Mouse (Mus musculus) hindbrain, postnatal 0 days (tissue): ENCODE measurements around the gene Nppb. TPM values are rescaled to one million over a fixed set of nuclear protein-coding genes. Genes with fewer than 3 reads are reported as not detected.

Experiments used
- ATAC-seq: fragments of 200-750 bp; cut with Nextera tagmentation; 2 replicates; pipeline ENCODE4 v1.8.0; 2017; ENCODE audit warnings: mild to moderate bottlenecking, moderate TSS enrichment, moderate library complexity
- DNase-seq: peaks from one replicate; pipeline ENCODE4 v3.0.0-alpha.2; 2015; ENCODE audit warnings: low spot score
- H3K27ac ChIP-seq: fragments of 300-500 bp; sonication (generic); 2 replicates; pipeline ENCODE4 v1.5.1; 2014; ENCODE audit warnings: mild to moderate bottlenecking
- H3K27me3 ChIP-seq: fragments of 300-500 bp; sonication (generic); 2 replicates; pipeline ENCODE4 v1.6.1; 2014; ENCODE audit warnings: low read length, mixed read lengths; ENCODE audit not compliant: insufficient read depth
- H3K36me3 ChIP-seq: fragments of 300-500 bp; sonication (generic); 2 replicates; pipeline ENCODE4 v1.6.1; 2014; ENCODE audit warnings: low read length, mixed read lengths; ENCODE audit not compliant: insufficient read depth
- H3K4me1 ChIP-seq: fragments of 300-500 bp; sonication (generic); 2 replicates; pipeline ENCODE4 v1.6.1; 2014; ENCODE audit warnings: antibody characterized with exemption, low read length, mixed read lengths; ENCODE audit not compliant: insufficient read depth
- H3K4me2 ChIP-seq: fragments of 300-500 bp; sonication (generic); 2 replicates; pipeline ENCODE4 v1.6.1; 2014; ENCODE audit warnings: low read depth, mild to moderate bottlenecking, low read length, moderate library complexity, mixed read lengths
- H3K4me3 ChIP-seq: fragments of 300-500 bp; sonication (generic); 2 replicates; pipeline ENCODE4 v1.5.1; 2014; ENCODE audit warnings: low read length
- H3K9ac ChIP-seq: fragments of 300-500 bp; sonication (generic); replicated peaks from 2 replicates; pipeline ENCODE4 v1.6.1; 2014; ENCODE audit warnings: mild to moderate bottlenecking, low read length, moderate library complexity, mixed read lengths
- H3K9me3 ChIP-seq: fragments of 300-500 bp; sonication (generic); 2 replicates; pipeline ENCODE4 v1.6.1; 2016; ENCODE audit warnings: low read length, mixed read lengths
- CTCF ChIP-seq: IDR thresholded peaks from 2 replicates; pipeline ENCODE4 v1.5.1; 2016; ENCODE audit warnings: antibody characterized with exemption, control low read depth, low read depth
- WGBS: fragments of 180-500 bp; shearing (Covaris S2); extraction: QIAGEN DNeasy Blood & Tissue Kit; methylation state at CpG from one replicate; pipeline ENCODE4 v1.1.7; 2014; 5-methylcytosine and 5-hydroxymethylcytosine counted together
- polyA plus RNA-seq: library from polyadenylated mRNA; unstranded; fragments of >200 nt; fragmentation: Nextera tagmentation; extraction: Ambion mirVana; gene quantifications from 2 replicates; pipeline ENCODE4 v1.2.1, GENCODE M21; 2015
- total RNA-seq: library from RNA; depleted of rRNA; stranded (reverse); fragments of >200 nt; gene quantifications from 2 replicates; pipeline ENCODE4 v1.2.3, GENCODE M21; 2014

Nppb gene
- total and polyA plus RNA-seq, 2 experiments from 2014 or later: 0.19 TPM; not detected in 1

DNA sequence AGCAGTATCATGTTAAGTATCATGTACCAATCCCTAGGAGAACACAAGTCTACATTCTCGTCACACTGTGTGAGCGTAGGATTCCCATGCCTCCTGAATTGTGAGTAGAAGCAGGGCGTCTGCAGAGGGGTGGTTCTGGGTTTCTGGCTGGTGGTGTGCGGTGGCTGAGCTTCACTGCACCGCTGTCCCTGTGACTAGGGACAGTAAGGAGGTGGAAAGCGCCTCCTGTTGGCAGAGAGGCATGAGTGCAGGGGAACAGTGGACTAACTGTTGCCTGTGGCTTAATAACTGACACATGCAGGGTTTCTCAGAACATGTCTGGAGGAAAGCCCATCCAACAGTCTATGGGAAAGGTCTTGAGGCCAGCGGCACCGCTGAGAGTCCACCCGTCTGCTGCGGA, 29.8 kb downstream of the Nppb start:
- H3K4me1 ChIP-seq: peaks cover 5% of the 10 kb centered on the region
- H3K4me2 ChIP-seq: no peak overlapping the region
- H3K4me3 ChIP-seq: no peak overlapping the region
- H3K9ac ChIP-seq: no peak overlapping the region
- DNase-seq (no peak), ATAC-seq (no peak; the same call in 1 of the 2 replicates)
- 76% methylated on average over 10 of the region's 10 CpGs for WGBS
- H3K27ac ChIP-seq: no peak overlapping the region
- TF ChIP-seq CTCF: peak; percentile 61
- H3K36me3 ChIP-seq: peaks cover 84% of the 10 kb centered on the region
- no peaks in the 10 kb centered on the region for H3K27me3 ChIP-seq
- H3K9me3 ChIP-seq: no peaks in the 10 kb centered on the region

DNA sequence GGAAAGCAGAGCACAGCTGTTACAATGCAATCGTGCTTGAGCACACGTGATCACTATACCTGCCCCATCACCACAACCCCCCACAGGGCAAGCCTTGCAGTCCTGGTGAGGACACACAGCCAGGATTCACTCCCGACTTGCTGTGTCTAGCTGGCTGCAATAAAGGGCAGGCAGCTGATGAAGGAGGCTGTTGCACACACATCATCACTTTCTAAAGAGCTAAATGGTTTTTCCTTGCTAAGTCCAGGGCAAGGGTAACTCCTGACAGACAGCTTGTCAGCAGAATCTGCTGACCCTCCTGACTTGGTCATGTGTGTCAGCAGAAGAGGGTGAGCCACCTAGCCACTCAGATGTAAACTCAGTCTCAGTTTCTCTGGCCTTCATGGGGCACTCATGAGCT, 31.4 kb downstream of the Nppb start:
- Histone ChIP-seq H3K4me1 (peaks cover 5% of the 10 kb centered on the region), H3K4me2 (no peak overlapping the region), H3K36me3 (peaks cover 83% of the 10 kb centered on the region), H3K27ac (no peak overlapping the region), H3K9ac (no peak overlapping the region), H3K27me3 (no peaks in the 10 kb centered on the region), H3K9me3 (no peaks in the 10 kb centered on the region), H3K4me3 (no peak overlapping the region)
- DNase-seq (no peak), ATAC-seq (no peak)
- WGBS: 71% methylated on average over 3 of the region's 3 CpGs
- no peak for TF ChIP-seq CTCF

DNA sequence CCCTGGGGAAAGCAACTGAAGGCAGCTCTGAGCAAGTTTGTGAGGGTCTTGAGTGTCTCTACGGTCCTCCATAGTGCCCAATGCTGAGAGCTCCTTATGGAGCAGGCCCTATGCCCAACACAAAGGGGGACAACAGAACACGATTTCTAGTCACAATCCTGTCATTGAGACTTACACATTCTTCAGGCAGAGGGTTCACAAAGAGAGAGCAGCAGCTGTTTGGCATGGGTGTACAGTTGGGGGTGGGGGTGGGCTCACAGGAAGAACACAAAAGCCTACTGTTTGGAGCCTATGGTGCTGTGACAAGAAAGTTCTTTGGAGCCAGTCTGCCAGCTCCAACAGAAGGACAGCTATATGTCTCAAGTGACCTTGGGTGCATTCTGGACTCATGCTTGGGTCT, 32.8 kb downstream of the Nppb start:
- H3K36me3 ChIP-seq: peaks cover 84% of the 10 kb centered on the region
- H3K4me3 ChIP-seq: no peak overlapping the region
- peak overlapping the region; percentile 69 for H3K27ac ChIP-seq
- DNase-seq (peak; percentile 36), ATAC-seq (peak; percentile 75)
- no peaks in the 10 kb centered on the region for H3K9me3 ChIP-seq
- no peaks in the 10 kb centered on the region for H3K27me3 ChIP-seq
- H3K9ac ChIP-seq: no peak overlapping the region
- 28% methylated on average over 2 of the region's 2 CpGs for WGBS
- no peak overlapping the region for H3K4me2 ChIP-seq
- peaks cover 5% of the 10 kb centered on the region for H3K4me1 ChIP-seq
- TF ChIP-seq CTCF: no peak

DNA sequence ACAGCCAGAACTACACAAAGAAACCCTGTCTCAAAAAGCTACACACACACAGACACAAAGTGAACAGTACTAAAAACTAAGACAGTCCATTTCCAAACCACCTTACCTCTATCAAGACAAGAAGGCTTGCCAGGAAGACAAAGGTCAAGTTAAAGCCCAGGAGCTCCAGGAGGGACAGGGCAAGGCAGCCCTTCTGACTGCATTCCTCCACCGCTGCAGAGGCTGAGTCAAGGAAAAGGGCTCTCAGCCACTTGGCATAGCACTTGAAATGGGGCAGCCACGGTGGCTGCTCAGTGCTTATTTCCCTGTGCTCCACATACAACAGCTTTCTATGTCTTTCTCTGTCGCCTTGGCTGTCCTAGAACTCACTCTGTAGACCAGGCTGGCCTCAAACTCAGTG, 38.4 kb downstream of the Nppb start:
- Histone ChIP-seq H3K4me2 (no peak overlapping the region), H3K9me3 (no peaks in the 10 kb centered on the region), H3K27ac (no peak overlapping the region), H3K36me3 (peaks cover 76% of the 10 kb centered on the region), H3K4me1 (no peaks in the 10 kb centered on the region), H3K4me3 (no peak overlapping the region), H3K27me3 (no peaks in the 10 kb centered on the region), H3K9ac (no peak overlapping the region)
- WGBS: 90% methylated on average over 3 of the region's 3 CpGs
- ATAC-seq (no peak), DNase-seq (no peak)
- TF ChIP-seq CTCF: no peak

DNA sequence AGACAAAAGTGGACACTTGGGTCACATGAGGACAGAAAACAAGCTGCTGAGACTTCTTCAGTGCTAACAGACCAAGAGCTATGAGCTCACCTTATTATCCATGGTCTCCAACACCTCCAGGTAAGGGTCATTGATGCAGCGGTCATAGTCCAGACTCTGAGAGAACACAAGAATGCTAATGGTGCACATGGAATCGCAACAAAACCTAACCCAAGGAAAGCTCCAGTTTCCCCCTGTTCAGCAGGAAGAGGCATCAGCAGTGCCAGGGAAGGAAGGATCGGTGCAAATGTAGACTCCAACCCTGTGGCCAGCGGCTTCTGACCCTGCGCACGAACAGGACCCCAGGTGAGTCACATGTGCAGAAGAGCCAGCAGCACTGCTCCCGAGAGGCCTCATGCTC, 43.7 kb downstream of the Nppb start:
- Histone ChIP-seq H3K4me1 (no peaks in the 10 kb centered on the region), H3K4me3 (no peak overlapping the region), H3K9ac (no peak overlapping the region), H3K27me3 (no peaks in the 10 kb centered on the region), H3K4me2 (no peak overlapping the region), H3K36me3 (peaks cover 47% of the 10 kb centered on the region), H3K9me3 (no peaks in the 10 kb centered on the region), H3K27ac (no peak overlapping the region)
- ATAC-seq (no peak), DNase-seq (no peak)
- no peak for TF ChIP-seq CTCF
- WGBS: 94% methylated on average over 7 of the region's 7 CpGs

DNA sequence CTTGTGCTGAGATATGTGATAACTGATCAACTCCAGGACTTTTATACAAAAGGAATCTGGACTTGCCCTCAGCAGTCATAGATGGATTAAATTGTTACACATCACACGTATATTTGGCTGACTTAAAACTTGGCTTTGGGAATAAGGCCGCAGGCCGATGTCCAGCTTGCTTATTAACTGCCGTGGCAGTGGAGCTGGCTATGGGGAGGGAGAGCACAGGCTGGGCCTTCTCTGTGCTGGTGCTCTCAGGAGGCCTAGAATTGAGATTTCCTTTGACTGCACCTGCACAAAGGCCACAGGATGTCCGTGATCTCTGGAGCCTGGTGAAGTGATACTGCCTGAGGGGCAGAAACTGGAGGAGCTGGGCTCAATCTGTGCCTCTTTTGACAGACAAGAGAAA, 44.9 kb downstream of the Nppb start:
- H3K36me3 ChIP-seq: peaks cover 44% of the 10 kb centered on the region

DNA sequence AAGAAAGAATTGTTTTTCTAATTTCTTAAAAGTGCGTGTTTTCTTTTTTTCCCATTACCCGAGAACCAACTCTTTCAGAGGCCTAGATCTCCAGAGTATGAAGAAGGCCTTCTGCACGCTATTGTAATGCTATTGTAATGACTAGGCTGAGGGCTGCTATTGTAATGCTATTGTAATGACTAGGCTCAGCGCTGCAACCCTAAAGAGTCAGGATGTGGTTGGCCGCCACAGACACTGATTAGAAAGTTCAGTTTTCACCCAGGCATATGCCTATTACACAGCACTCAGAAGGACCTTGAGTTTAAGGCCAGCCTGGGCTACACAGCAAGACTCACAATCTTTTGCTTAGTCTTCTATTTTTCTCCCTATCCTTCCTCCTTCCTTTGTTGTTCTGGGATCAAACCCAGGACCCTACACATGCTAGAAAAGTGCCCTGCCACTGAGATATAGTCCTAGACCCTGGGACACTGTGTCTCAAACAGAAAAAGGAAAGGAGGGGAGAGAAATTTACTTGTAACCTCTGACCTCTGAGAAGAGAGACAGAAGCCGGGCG, 48.3 kb downstream of the Nppb start:
- no peak for DNase-seq
- Histone ChIP-seq H3K36me3 (peaks cover 16% of the 10 kb centered on the region; the same call in 1 of the 2 replicates), H3K4me3 (no peak overlapping the region), H3K9ac (no peak overlapping the region), H3K27ac (no peak overlapping the region), H3K9me3 (no peaks in the 10 kb centered on the region), H3K4me1 (peaks cover 5% of the 10 kb centered on the region; the same call in 1 of the 2 replicates), H3K4me2 (no peak overlapping the region), H3K27me3 (no peaks in the 10 kb centered on the region)
- no peak for TF ChIP-seq CTCF
- ATAC-seq: no peak
- WGBS: 65% methylated on average over 7 of the region's 7 CpGs

More for the DNA sequence above, 44.9 kb downstream of the Nppb start:
- Histone ChIP-seq H3K27ac (no peak overlapping the region), H3K4me1 (no peaks in the 10 kb centered on the region), H3K4me3 (no peak overlapping the region), H3K9me3 (no peaks in the 10 kb centered on the region), H3K4me2 (no peak overlapping the region), H3K27me3 (no peaks in the 10 kb centered on the region), H3K9ac (no peak overlapping the region)
- no peak for TF ChIP-seq CTCF
- no peak for DNase-seq
- 72% methylated on average over 5 of the region's 5 CpGs for WGBS
- no peak for ATAC-seq
